Mouse (Mus musculus) C2C12 (cell line): ENCODE measurements around the gene Pkp4. TPM values are rescaled to one million over a fixed set of nuclear protein-coding genes. Genes with fewer than 3 reads are reported as not detected.

Experiments used
- H3K27me3 ChIP-seq: one replicate; pipeline ENCODE4 v1.6.1; 2011; ENCODE audit not compliant: control insufficient read depth, insufficient read depth, insufficient read length
- H3K36me3 ChIP-seq: one replicate; pipeline ENCODE4 v1.6.1; 2011; ENCODE audit not compliant: control insufficient read depth, insufficient read depth
- H3K4me3 ChIP-seq: one replicate; pipeline ENCODE4 v1.5.1; 2011; ENCODE audit warnings: mild to moderate bottlenecking, control low read depth; ENCODE audit not compliant: poor library complexity, insufficient read depth, severe bottlenecking
- H3K79me2 ChIP-seq: one replicate; pipeline ENCODE4 v1.6.1; 2011; ENCODE audit not compliant: control insufficient read depth, insufficient read depth
- H3K79me3 ChIP-seq: one replicate; pipeline ENCODE4 v1.6.1; 2011; ENCODE audit warnings: low read depth, control low read depth
- H3ac ChIP-seq: one replicate; pipeline ENCODE3; 2011; ENCODE audit warnings: low read depth; ENCODE audit not compliant: control insufficient read depth, insufficient read length
- CEBPB ChIP-seq: IDR thresholded peaks from one replicate; pipeline ENCODE4 v1.6.1; 2011; ENCODE audit warnings: low read depth, mild to moderate bottlenecking, control low read depth, moderate library complexity
- CTCF ChIP-seq: IDR thresholded peaks from one replicate; pipeline ENCODE4 v1.5.1; 2011; ENCODE audit not compliant: control insufficient read depth, insufficient read depth, insufficient read length
- FOSL1 ChIP-seq: IDR thresholded peaks from one replicate; pipeline ENCODE4 v1.8.0; 2011; ENCODE audit warnings: mild to moderate bottlenecking, low read length; ENCODE audit not compliant: poor library complexity, insufficient read depth, severe bottlenecking
- MAX ChIP-seq: IDR thresholded peaks from one replicate; pipeline ENCODE4 v1.6.1; 2011; ENCODE audit warnings: mild to moderate bottlenecking, control low read depth
- MYOD1 ChIP-seq: IDR thresholded peaks from one replicate; pipeline ENCODE4 v1.6.1; 2011; ENCODE audit warnings: low read depth; ENCODE audit not compliant: control insufficient read depth, insufficient read length
- MYOG ChIP-seq: IDR thresholded peaks from one replicate; pipeline ENCODE4 v1.6.1; 2011; ENCODE audit not compliant: control insufficient read depth, insufficient read length; ENCODE audit errors: extremely low read depth
- USF1 ChIP-seq: IDR thresholded peaks from one replicate; pipeline ENCODE4 v1.6.1; 2011; ENCODE audit warnings: low read depth, mild to moderate bottlenecking, control low read depth, moderate library complexity
- polyA plus RNA-seq: library from polyadenylated mRNA; unstranded; fragments of >200 nt; fragmentation: generic; extraction: Trizol; gene quantifications from one replicate; pipeline ENCODE4 v1.2.1, GENCODE M21; 2012; ENCODE audit warnings: missing spikeins

Gene Pkp4
- polyA plus RNA-seq, 1 experiment: 23.0 TPM

DNA sequence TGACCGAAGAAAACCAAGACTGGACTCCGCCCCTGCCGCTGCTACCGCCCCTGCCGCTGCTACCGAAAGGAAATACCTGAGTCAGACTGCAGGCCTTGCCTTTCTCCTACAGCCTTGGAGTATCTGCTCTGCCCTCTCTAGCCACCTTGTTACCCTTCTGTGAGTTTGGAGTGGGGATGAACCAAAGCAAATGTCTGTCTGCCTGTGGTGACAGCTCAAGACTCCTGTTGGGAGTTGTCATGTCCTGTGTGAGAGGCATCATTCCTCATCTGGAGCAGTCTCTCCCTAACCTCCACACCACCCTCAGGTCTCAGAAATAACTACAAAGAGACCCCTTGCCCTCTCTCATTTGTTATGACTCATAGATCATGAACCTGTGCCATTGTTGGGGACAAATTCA is 122.3 kb downstream of the Pkp4 start:
- Histone ChIP-seq H3K4me3 (no peak overlapping the region), H3ac (no peak overlapping the region), H3K79me2 (peaks cover 33% of the 10 kb centered on the region), H3K36me3 (peaks cover 8% of the 10 kb centered on the region), H3K79me3 (peaks cover 11% of the 10 kb centered on the region), H3K27me3 (no peaks in the 10 kb centered on the region)
- TF ChIP-seq CTCF (no peak), USF1 (no peak), FOSL1 (no peak), MAX (no peak), MYOG (no peak), CEBPB (no peak), MYOD1 (no peak)

DNA sequence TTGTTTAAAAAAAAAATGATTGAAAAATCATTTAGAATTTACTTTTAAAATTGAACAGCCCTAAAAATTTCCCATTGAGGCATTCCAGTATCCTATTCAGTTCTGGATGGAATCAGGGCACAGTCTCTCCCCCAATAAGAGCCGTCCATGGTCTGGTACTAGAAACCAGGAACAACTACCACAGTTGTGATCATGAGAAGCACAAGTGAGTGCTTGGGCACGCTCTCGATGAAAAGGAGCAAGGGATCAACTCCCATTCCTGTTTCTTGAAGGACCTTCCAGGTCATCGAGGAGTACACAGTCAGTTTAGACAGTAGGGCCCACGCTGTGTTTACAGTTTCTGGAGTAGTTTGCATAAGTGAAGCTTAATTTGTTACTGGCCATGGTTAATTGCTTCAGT is 123.6 kb downstream of the Pkp4 start:
- Histone ChIP-seq H3K4me3 (no peak overlapping the region), H3ac (no peak overlapping the region), H3K27me3 (no peaks in the 10 kb centered on the region), H3K36me3 (peaks cover 8% of the 10 kb centered on the region), H3K79me3 (peaks cover 11% of the 10 kb centered on the region), H3K79me2 (peaks cover 34% of the 10 kb centered on the region)
- no peak for TF ChIP-seq CTCF
- TF ChIP-seq MAX: no peak
- no peak for TF ChIP-seq MYOD1
- no peak for TF ChIP-seq FOSL1
- TF ChIP-seq CEBPB: no peak
- TF ChIP-seq MYOG: no peak

GRCm38 (mm10) chr2:59284734-59285490 is 124.3 kb downstream of the Pkp4 start:
- Histone ChIP-seq H3K4me3 (no peak overlapping the region), H3K36me3 (peaks cover 8% of the 10 kb centered on the region), H3K27me3 (no peaks in the 10 kb centered on the region), H3K79me3 (peaks cover 11% of the 10 kb centered on the region), H3K79me2 (peaks cover 27% of the 10 kb centered on the region), H3ac (no peak overlapping the region)
- no peak for TF ChIP-seq MYOD1
- TF ChIP-seq CTCF: no peak
- TF ChIP-seq MYOG: no peak
- TF ChIP-seq FOSL1: no peak
- no peak for TF ChIP-seq USF1
- no peak for TF ChIP-seq CEBPB
- no peak for TF ChIP-seq MAX

GRCm38 (mm10) chr2:59285581-59285980 is 124.9 kb downstream of the Pkp4 start:
- peaks cover 8% of the 10 kb centered on the region for H3K36me3 ChIP-seq
- H3K4me3 ChIP-seq: no peak overlapping the region
- no peak overlapping the region for H3ac ChIP-seq
- H3K27me3 ChIP-seq: no peaks in the 10 kb centered on the region
- TF ChIP-seq MAX: no peak
- no peak for TF ChIP-seq CTCF
- H3K79me3 ChIP-seq: peaks cover 11% of the 10 kb centered on the region
- peaks cover 25% of the 10 kb centered on the region for H3K79me2 ChIP-seq

DNA sequence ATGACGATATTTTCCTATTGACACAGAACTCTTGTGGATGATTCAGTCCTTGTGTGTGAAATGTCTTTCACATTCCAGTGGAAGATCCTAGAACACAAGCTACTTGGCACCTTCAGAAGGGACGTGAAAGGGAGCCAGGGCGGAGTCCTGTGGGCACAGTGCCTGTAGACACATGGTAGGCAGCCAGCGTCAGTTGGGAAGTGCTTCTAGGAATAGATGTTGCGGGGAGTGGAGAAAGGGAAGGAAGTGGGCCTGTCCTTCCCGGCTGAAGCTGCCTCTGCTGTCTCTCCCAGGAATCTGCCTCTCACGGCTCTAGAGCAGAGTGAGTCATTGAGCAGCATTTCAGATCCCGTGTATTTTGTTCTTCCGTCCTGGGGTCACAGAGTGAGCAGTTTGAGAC is 125.6 kb downstream of the Pkp4 start:
- no peak for TF ChIP-seq FOSL1
- no peak for TF ChIP-seq USF1
- TF ChIP-seq MYOG: no peak
- no peak for TF ChIP-seq CEBPB
- no peak for TF ChIP-seq MAX
- TF ChIP-seq CTCF: no peak
- TF ChIP-seq MYOD1: no peak
- Histone ChIP-seq H3K4me3 (no peak overlapping the region), H3ac (no peak overlapping the region), H3K36me3 (peaks cover 8% of the 10 kb centered on the region), H3K27me3 (no peaks in the 10 kb centered on the region), H3K79me3 (peaks cover 9% of the 10 kb centered on the region), H3K79me2 (peaks cover 25% of the 10 kb centered on the region)

- peaks cover 8% of the 10 kb centered on the region for H3K36me3 ChIP-seq
- TF ChIP-seq MAX (no peak), FOSL1 (no peak), MYOG (no peak), CTCF (no peak), MYOD1 (no peak)
- H3K27me3 ChIP-seq: no peaks in the 10 kb centered on the region
- peaks cover 24% of the 10 kb centered on the region for H3K79me2 ChIP-seq
- no peak overlapping the region for H3ac ChIP-seq
- no peak overlapping the region for H3K4me3 ChIP-seq
- H3K79me3 ChIP-seq: peaks cover 9% of the 10 kb centered on the region
These were observed 127.0 kb downstream of the Pkp4 start for GRCm38 (mm10) chr2:59287630-59288029.
